Mouse (Mus musculus) heart, embryonic 14.5 days (tissue): Measurements from ENCODE around the gene Ptgds. TPM values are rescaled to one million over a fixed set of nuclear protein-coding genes. Genes with fewer than 3 reads are reported as not detected.

Source experiments
- ATAC-seq: fragments of 200-750 bp; cut with Nextera tagmentation; 2 replicates; pipeline ENCODE4 v1.8.0; 2017; ENCODE audit warnings: low read depth, moderate TSS enrichment; ENCODE audit not compliant: insufficient number of reproducible peaks, insufficient read depth, low FRiP score
- H3K27ac ChIP-seq, 2 experiments: fragments of 200-500 bp in 1 of 2; fragments of 300-500 bp in 1 of 2; sonication (generic) in 1 of 2; replicated peaks in 1 of 2; 2 replicates each; pipeline ENCODE4 v1.5.1; 2012 to 2014; ENCODE audit warnings: low read depth in 2 of 2, low read length in 2 of 2, control low read depth in 1 of 2, mild to moderate bottlenecking in 1 of 2, mixed read lengths in 1 of 2; ENCODE audit not compliant: control insufficient read depth in 1 of 2, insufficient read depth in 1 of 2
- H3K27me3 ChIP-seq: fragments of 300-500 bp; sonication (generic); 2 replicates; pipeline ENCODE4 v1.6.1; 2014; ENCODE audit warnings: mild to moderate bottlenecking, low read length, control low read depth; ENCODE audit not compliant: control insufficient read depth, insufficient read depth
- H3K36me3 ChIP-seq: fragments of 300-500 bp; sonication (generic); 2 replicates; pipeline ENCODE4 v1.6.1; 2014; ENCODE audit warnings: mild to moderate bottlenecking, control low read depth, low read length, mixed read lengths; ENCODE audit not compliant: control insufficient read depth, insufficient read depth
- H3K4me1 ChIP-seq, 2 experiments: fragments of 200-500 bp in 1 of 2; fragments of 300-500 bp in 1 of 2; sonication (generic) in 1 of 2; 2 replicates each; pipeline ENCODE4 v1.6.1; 2012 to 2014; ENCODE audit warnings: low read length in 2 of 2, control low read depth in 1 of 2, mixed read lengths in 1 of 2; ENCODE audit not compliant: control insufficient read depth in 2 of 2, insufficient read depth in 2 of 2
- H3K4me2 ChIP-seq: fragments of 300-500 bp; sonication (generic); 2 replicates; pipeline ENCODE4 v1.6.1; 2014; ENCODE audit warnings: mild to moderate bottlenecking, low read length
- H3K4me3 ChIP-seq, 2 experiments: fragments of 200-500 bp in 1 of 2; fragments of 300-500 bp in 1 of 2; sonication (generic) in 1 of 2; 2 replicates each; pipeline ENCODE4 v1.5.1; 2012 to 2014; ENCODE audit warnings: low read length in 2 of 2, mild to moderate bottlenecking in 2 of 2, control low read depth in 1 of 2, low read depth in 1 of 2, moderate library complexity in 1 of 2; ENCODE audit not compliant: control insufficient read depth in 1 of 2, insufficient read depth in 1 of 2
- H3K9ac ChIP-seq: fragments of 300-500 bp; sonication (generic); 2 replicates; pipeline ENCODE4 v1.6.1; 2014; ENCODE audit warnings: mild to moderate bottlenecking, low read length
- H3K9me3 ChIP-seq: fragments of 300-500 bp; sonication (generic); 2 replicates; pipeline ENCODE4 v1.6.1; 2016; ENCODE audit warnings: low read length, control low read depth; ENCODE audit not compliant: control insufficient read depth
- WGBS: fragments of 180-500 bp; shearing (Covaris S2); extraction: QIAGEN DNeasy Blood & Tissue Kit; methylation state at CpG from one replicate; pipeline ENCODE4 v1.1.7; 2014; 5-methylcytosine and 5-hydroxymethylcytosine counted together
- polyA plus RNA-seq: library from polyadenylated mRNA; unstranded; fragments of >200 nt; fragmentation: Nextera tagmentation; extraction: Ambion mirVana; gene quantifications from 2 replicates; pipeline ENCODE4 v1.2.1, GENCODE M21; 2014

Gene Ptgds
- polyA plus RNA-seq, 1 experiment from 2014 or later: 98.5 TPM

- Histone ChIP-seq H3K27me3 (no peaks in the 10 kb centered on the region), H3K9ac (0 out of 2 replicates have a peak overlapping the region, but pooled peaks have one; percentile 3), H3K4me2 (no peak overlapping the region), H3K36me3 (no peaks in the 10 kb centered on the region), H3K4me1 (peaks cover 37 to 47% of the 10 kb centered on the region in 2 experiments), H3K27ac (0 out of 4 replicates have a peak overlapping the region, but pooled peaks of 1 of the 2 experiments have one; percentile 9), H3K4me3 (no peak overlapping the region), H3K9me3 (no peaks in the 10 kb centered on the region)
- 40% methylated on average over 10 of the region's 10 CpGs for WGBS
- ATAC-seq: no peak
Observed at GRCm38 (mm10) chr2:25465816-25466635, 3.8 kb downstream of the Ptgds start.

GRCm38 (mm10) chr2:25465256-25465655 lies 4.6 kb downstream of the Ptgds start:
- WGBS: 89% methylated on average over 2 of the region's 2 CpGs
- Histone ChIP-seq H3K27me3 (no peaks in the 10 kb centered on the region), H3K4me1 (peaks cover 37 to 46% of the 10 kb centered on the region in 2 experiments), H3K36me3 (no peaks in the 10 kb centered on the region), H3K27ac (no peak overlapping the region), H3K9me3 (no peaks in the 10 kb centered on the region), H3K9ac (0 out of 2 replicates have a peak overlapping the region, but pooled peaks have one; percentile 3), H3K4me3 (no peak overlapping the region), H3K4me2 (no peak overlapping the region)
- ATAC-seq: no peak

- no peak overlapping the region for H3K4me3 ChIP-seq
- no peak overlapping the region for H3K4me2 ChIP-seq
- no peak overlapping the region for H3K9ac ChIP-seq
- 91% methylated on average over 3 of the region's 3 CpGs for WGBS
- peaks cover 8% of the 10 kb centered on the region for H3K36me3 ChIP-seq
- H3K27me3 ChIP-seq: no peaks in the 10 kb centered on the region
- no peak for ATAC-seq
- H3K9me3 ChIP-seq: no peaks in the 10 kb centered on the region
- no peak overlapping the region for H3K27ac ChIP-seq
- H3K4me1 ChIP-seq: peaks cover 29 to 45% of the 10 kb centered on the region in 2 experiments
Observed at GRCm38 (mm10) chr2:25463630-25464029, 6.2 kb downstream of the Ptgds start.

GRCm38 (mm10) chr2:25461407-25461806 lies 8.4 kb downstream of the Ptgds start:
- ATAC-seq: no peak
- Histone ChIP-seq H3K9me3 (no peaks in the 10 kb centered on the region), H3K9ac (peak overlapping the region; percentile 72), H3K27me3 (no peaks in the 10 kb centered on the region), H3K4me2 (peak overlapping the region; percentile 91), H3K36me3 (peaks cover 21% of the 10 kb centered on the region), H3K27ac (peak overlapping the region; percentile 83 to 94), H3K4me3 (peak overlapping the region; percentile 79 to 82), H3K4me1 (peaks cover 20 to 33% of the 10 kb centered on the region in 2 experiments)
- 18% methylated on average over 3 of the region's 3 CpGs for whole genome bisulfite sequencing

GRCm38 (mm10) chr2:25460551-25461309 lies 9.1 kb downstream of the Ptgds start, which contains the start of gene Paxx:
Paxx (minus strand) TSS chr2:25461094.
- Histone ChIP-seq H3K9ac (peak within 1 kb of the TSS; percentile 87), H3K4me1 (peaks cover 17 to 35% of the 10 kb centered on the region in 2 experiments)

GRCm38 (mm10) chr2:25460135-25460534 lies 9.7 kb downstream of the Ptgds start:
- peak overlapping the region; percentile 89 to 94 for H3K27ac ChIP-seq
- peaks cover 21% of the 10 kb centered on the region for H3K36me3 ChIP-seq
- peak overlapping the region; percentile 87 for H3K9ac ChIP-seq
- H3K9me3 ChIP-seq: no peaks in the 10 kb centered on the region
- peak overlapping the region; percentile 79 to 82 for H3K4me3 ChIP-seq
- H3K4me1 ChIP-seq: peaks cover 14 to 31% of the 10 kb centered on the region in 2 experiments
- WGBS: 30% methylated on average over 5 of the region's 5 CpGs
- no peaks in the 10 kb centered on the region for H3K27me3 ChIP-seq
- no peak for ATAC-seq
- H3K4me2 ChIP-seq: peak overlapping the region; percentile 91

More at GRCm38 (mm10) chr2:25460551-25461309, 9.1 kb downstream of the Ptgds start, which contains the start of gene Paxx:
- Histone ChIP-seq H3K36me3 (peaks cover 21% of the 10 kb centered on the region), H3K9me3 (no peaks in the 10 kb centered on the region), H3K4me3 (peak within 1 kb of the TSS; percentile 79 to 82), H3K4me2 (peak within 1 kb of the TSS; percentile 91), H3K27ac (peak within 1 kb of the TSS; percentile 89 to 94), H3K27me3 (no peaks in the 10 kb centered on the region)
- ATAC-seq: peak; percentile 92
- under 1% methylated on average over 47 of the region's 48 CpGs for WGBS

- Histone ChIP-seq H3K9ac (no peak overlapping the region; the same call in 1 of the 2 replicates), H3K27me3 (no peaks in the 10 kb centered on the region), H3K4me2 (no peak overlapping the region), H3K4me3 (no peak overlapping the region), H3K9me3 (no peaks in the 10 kb centered on the region), H3K27ac (no peak overlapping the region), H3K36me3 (peaks cover 21% of the 10 kb centered on the region), H3K4me1 (peaks cover 14 to 31% of the 10 kb centered on the region in 2 experiments)
- 77% methylated on average over 5 of the region's 5 CpGs for WGBS
- no peak for ATAC-seq
Observed at GRCm38 (mm10) chr2:25458911-25459310, 10.9 kb downstream of the Ptgds start.
